Comparison of ENCODE assay signal across 34 mouse cellular contexts in the genomic region with DNA sequence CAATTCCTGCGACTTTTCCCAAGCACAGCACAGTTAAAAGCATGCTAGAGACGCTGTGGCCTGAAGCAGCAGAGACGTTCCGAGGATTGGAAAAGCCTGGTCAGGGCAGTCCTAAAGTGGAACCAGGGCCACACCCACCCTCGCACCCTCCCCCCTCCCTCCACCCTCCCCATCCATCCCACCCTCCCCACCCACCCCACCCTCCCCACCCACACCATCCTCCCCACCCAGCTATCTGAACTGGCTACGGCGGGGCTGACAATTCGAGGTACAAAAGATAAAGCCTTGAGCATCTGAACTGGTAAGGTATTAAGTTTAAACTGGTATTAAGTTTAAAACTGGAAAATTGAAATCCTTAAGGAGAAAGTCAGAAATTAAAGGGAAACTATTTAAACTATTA. TPM values are rescaled to one million over a fixed set of nuclear protein-coding genes. Genes with fewer than 3 reads are reported as not detected.
DNase-seq lines count a peak whose midpoint lies in the region; ATAC-seq and TF ChIP-seq lines count a peak whose summit lies in the region.
"Had no signal": no experiment of that assay in that cellular context is flagged by ENCODE, and none has a peak within 500 bp of the region (broad histone marks: within the 10 kb centered on the region; RNA-seq: fewer than 3 reads in every experiment).

No protein-coding gene starts in this region.

- peak; percentile 71 for DNase-seq in heart, adult 11 months
- no peak for DNase-seq in heart, postnatal 14 days
- DNase-seq in lung, postnatal 0 days (ENCODE audit: low spot score), result peak; percentile 70
- DNase-seq in lung, postnatal 36 days, result no peak
- DNase-seq in liver, result peak; percentile 84
- no peak for DNase-seq in right cerebral cortex, postnatal 4 days
- no peak for DNase-seq in frontal cortex, adult 2 months (ENCODE audit: extremely low spot score in 1 of 2, low spot score in 1 of 2)
- DNase-seq: adrenal gland, postnatal 14 days; cerebellum, adult 18-20 months; cerebellum, postnatal 36 days; gastrocnemius, postnatal 25 days; heart, adult 2 months; kidney, adult 18-20 months; kidney, postnatal 14 days; lung, adult 2 months; midbrain, embryonic 14.5 days; right cerebral cortex, postnatal 14 days; thymus, adult 18-20 months; thymus, postnatal 36 days had no signal

- intact Hi-C loops in heart, postnatal 14 days (cut with DNase I), result loop anchor here (10.0 kb wide), 1 partner anchor 299 kb away; no protein-coding TSS in a partner anchor

- WGBS in lung, postnatal 0 days, result 61% methylated on average over 8 of the region's 8 CpGs
- WGBS in liver, embryonic 16.5 days (ENCODE audit: insufficient replicate concordance), result 41% methylated on average over 8 of the region's 8 CpGs

- H3K4me2 ChIP-seq in lung, postnatal 0 days (replicated peaks; ENCODE audit: low read depth, low read length), result no peak overlapping the region
- H3K4me2 ChIP-seq in liver, embryonic 16.5 days (ENCODE audit: low read depth, low read length), result peak overlapping the region; percentile 62
- H3K4me2 ChIP-seq: hindbrain, embryonic 12.5 days; limb, embryonic 12.5 days had no signal

- TF ChIP-seq CTCF in lung, postnatal 0 days (IDR thresholded peaks at IDR 0.05), result no peak

- no peak overlapping the region for H3K9ac ChIP-seq in lung, postnatal 0 days (replicated peaks; ENCODE audit: low read depth)
- H3K9ac ChIP-seq in liver, embryonic 16.5 days (ENCODE audit: low read depth, low read length), result peak overlapping the region; percentile 23; the same call in 1 of the 2 replicates
- H3K9ac ChIP-seq: hindbrain, embryonic 12.5 days; limb, embryonic 12.5 days had no signal

- H3K27me3 ChIP-seq in lung, postnatal 0 days (replicated peaks; ENCODE audit: insufficient read depth, low read length), result no peaks in the 10 kb centered on the region
- no peaks in the 10 kb centered on the region for H3K27me3 ChIP-seq in liver, embryonic 16.5 days (ENCODE audit: control insufficient read depth, insufficient read depth, low read depth, low read length)
- H3K27me3 ChIP-seq: hindbrain, embryonic 12.5 days had no signal

- no peak for ATAC-seq in lung, postnatal 0 days
- ATAC-seq in liver, embryonic 16.5 days (ENCODE audit: low read depth), result peak; percentile 88
- ATAC-seq: forebrain, embryonic 16.5 days had no signal

- no peak overlapping the region for H3K27ac ChIP-seq in lung, postnatal 0 days (ENCODE audit: low read length)
- peak overlapping the region; percentile 91 for H3K27ac ChIP-seq in liver, embryonic 16.5 days (ENCODE audit: low read length)
- H3K27ac ChIP-seq: forebrain, embryonic 10.5 days; heart, adult 2 months; hindbrain, embryonic 12.5 days; layer of hippocampus, adult 2 months; limb, embryonic 12.5 days had no signal

- H3K9me3 ChIP-seq in lung, postnatal 0 days (ENCODE audit: low read length), result no peaks in the 10 kb centered on the region
- H3K9me3 ChIP-seq in liver, embryonic 16.5 days (replicated peaks; ENCODE audit: control insufficient read depth, low read length), result no peaks in the 10 kb centered on the region
- H3K9me3 ChIP-seq: forebrain, embryonic 10.5 days; hindbrain, embryonic 12.5 days; limb, embryonic 12.5 days had no signal

- no peaks in the 10 kb centered on the region for H3K4me1 ChIP-seq in lung, postnatal 0 days (ENCODE audit: insufficient read depth, low read depth, low read length)
- peaks cover 26% of the 10 kb centered on the region for H3K4me1 ChIP-seq in liver, embryonic 16.5 days (ENCODE audit: control insufficient read depth, low read depth, low read length)
- H3K4me1 ChIP-seq: forebrain, embryonic 10.5 days; hindbrain, embryonic 12.5 days; limb, embryonic 12.5 days; megakaryocyte, embryonic 14.5 days had no signal

- H3K36me3 ChIP-seq in lung, postnatal 0 days (ENCODE audit: insufficient read depth, low read length), result no peaks in the 10 kb centered on the region
- H3K36me3 ChIP-seq in liver, embryonic 16.5 days (ENCODE audit: control insufficient read depth, insufficient read depth), result no peaks in the 10 kb centered on the region
- H3K36me3 ChIP-seq: forebrain, embryonic 10.5 days; hindbrain, embryonic 12.5 days; limb, embryonic 12.5 days had no signal

- no peak overlapping the region for H3K4me3 ChIP-seq in lung, postnatal 0 days (ENCODE audit: low read depth, low read length)
- H3K4me3 ChIP-seq in liver, embryonic 16.5 days (ENCODE audit: low read depth, low read length), result peak overlapping the region; percentile 30
- H3K4me3 ChIP-seq: forebrain, embryonic 10.5 days; heart, adult 2 months; hindbrain, embryonic 12.5 days; layer of hippocampus, adult 2 months; limb, embryonic 12.5 days; megakaryocyte, embryonic 14.5 days had no signal

- TF ChIP-seq EP300 in lung, postnatal 0 days (IDR thresholded peaks at IDR 0.05), result no peak

RNA-seq across cellular contexts. Expression of gene Neu3, which starts 24.7 kb away (rescaled TPM):
- 1 to 10 TPM; 3.9 to 4.9 TPM for total RNA-seq in heart, postnatal 14 days (2021)
- 5.8 and 7.6 TPM in 2 replicates for polyA plus RNA-seq in lung, postnatal 0 days (2015; fragmentation: Nextera tagmentation; extraction: Ambion mirVana)
- 5.1 and 5.2 TPM in 2 replicates for polyA plus RNA-seq in liver, embryonic 16.5 days (2015; fragmentation: Nextera tagmentation; extraction: Ambion mirVana)
- 2.1 and 2.2 TPM in 2 replicates for polyA plus RNA-seq in frontal cortex, adult 2 months (2012; rRNA removed)

RNA-seq across cellular contexts. Expression of gene Olfr521, which starts 40.2 kb away (rescaled TPM):
- not detected for total RNA-seq in heart, postnatal 14 days (2021)
- polyA plus RNA-seq in lung, postnatal 0 days (2015; fragmentation: Nextera tagmentation; extraction: Ambion mirVana), result not detected in 2 replicates
- not detected in 2 replicates for polyA plus RNA-seq in liver, embryonic 16.5 days (2015; fragmentation: Nextera tagmentation; extraction: Ambion mirVana)
- not detected in 2 replicates for polyA plus RNA-seq in frontal cortex, adult 2 months (2012; rRNA removed)
- total RNA-seq: adrenal gland, postnatal 14 days; gastrocnemius, postnatal 25 days; heart, adult 2 months; layer of hippocampus, adult 2 months; layer of hippocampus, postnatal 25 days; left cerebral cortex, postnatal 10 days had no signal
- polyA plus RNA-seq: brain, embryonic 14.5 days; embryonic facial prominence, embryonic 14.5 days; forebrain, embryonic 10.5 days; forebrain, embryonic 16.5 days; heart, adult 2 months; heart, embryonic 16.5 days; hindbrain, embryonic 12.5 days; limb, embryonic 12.5 days; lung, adult 2 months; midbrain, embryonic 14.5 days; neural tube, embryonic 11.5 days; spleen, adult 2 months; stomach, embryonic 14.5 days had no signal

RNA-seq across cellular contexts. Expression of gene Xrra1, which starts 55.4 kb away (rescaled TPM):
- 1 to 10 TPM in 1 of 2 experiments, not detected in 1; 1.1 TPM for total RNA-seq in heart, postnatal 14 days (2021)
- polyA plus RNA-seq in lung, postnatal 0 days (2015; fragmentation: Nextera tagmentation; extraction: Ambion mirVana), result 1.1 and 1.3 TPM in 2 replicates
- not detected in 2 replicates for polyA plus RNA-seq in liver, embryonic 16.5 days (2015; fragmentation: Nextera tagmentation; extraction: Ambion mirVana)
- 1.2 and 1.3 TPM in 2 replicates for polyA plus RNA-seq in frontal cortex, adult 2 months (2012; rRNA removed)

RNA-seq across cellular contexts. Expression of gene Spcs2, which starts 59.7 kb away (rescaled TPM):
- 10 to 100 TPM; 44.1 to 53.6 TPM for total RNA-seq in heart, postnatal 14 days (2021)
- 318 and 342 TPM in 2 replicates for polyA plus RNA-seq in lung, postnatal 0 days (2015; fragmentation: Nextera tagmentation; extraction: Ambion mirVana)
- 189 and 192 TPM in 2 replicates for polyA plus RNA-seq in liver, embryonic 16.5 days (2015; fragmentation: Nextera tagmentation; extraction: Ambion mirVana)
- 76.6 and 83.9 TPM in 2 replicates for polyA plus RNA-seq in frontal cortex, adult 2 months (2012; rRNA removed)

Comparison
In these comparisons a context has a peak if more than half of its experiments do, and no peak if none do; other contexts are left out.
1. DNase-seq: peak in heart, adult 11 months (single experiment), lung, postnatal 0 days (single experiment) and liver (single experiment); none in heart, postnatal 14 days (0 of 2), lung, postnatal 36 days (single experiment), right cerebral cortex, postnatal 4 days (single experiment) and frontal cortex, adult 2 months (0 of 2).